Mouse (Mus musculus) erythroblast, embryonic 14.5 days (primary cell): Measurements from ENCODE around the gene Hoxd8.

Experiments
- GATA1 ChIP-seq: IDR thresholded peaks from 2 replicates; pipeline ENCODE4 v1.6.1; 2012; ENCODE audit warnings: low read length, inconsistent platforms, mixed read lengths
- TAL1 ChIP-seq: IDR thresholded peaks from 3 replicates; pipeline ENCODE4 v1.6.1; 2012; ENCODE audit warnings: low read length, inconsistent platforms, mixed read lengths

DNA sequence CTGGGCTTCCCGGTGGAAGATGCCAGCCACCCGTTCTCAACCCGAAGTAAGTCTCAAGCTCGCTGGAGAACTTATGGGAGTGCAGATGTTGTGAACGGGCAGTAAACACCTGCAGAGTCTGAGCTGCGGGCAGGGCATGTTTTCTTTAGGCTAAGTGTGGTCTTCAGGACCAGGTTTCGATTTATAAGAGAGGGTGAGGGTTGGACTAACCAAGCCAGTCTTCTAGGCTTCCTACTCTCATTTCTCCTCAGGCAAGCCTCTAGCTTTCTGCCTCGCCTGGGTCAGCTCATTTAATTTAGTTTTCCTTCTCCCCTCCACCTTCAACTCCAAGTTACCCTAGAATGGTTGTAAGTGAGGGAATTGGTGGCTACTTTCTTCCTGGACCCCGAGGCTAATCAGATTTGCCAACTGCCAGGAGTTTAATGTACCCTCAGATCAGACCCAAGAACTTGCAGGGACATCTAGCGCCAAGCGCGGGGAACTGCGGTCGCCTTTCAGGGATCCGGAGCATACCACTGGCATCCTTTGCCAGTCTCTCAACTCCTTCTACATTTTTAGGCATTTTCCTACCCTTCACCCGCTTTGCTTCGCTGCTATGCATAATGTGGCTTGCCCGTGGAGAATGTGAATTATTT lies 41.0 kb upstream of the Hoxd8 start:
- TF ChIP-seq TAL1 (no peak), GATA1 (no peak)
